Mouse (Mus musculus): ENCODE data around the gene Vps54. TPM values are rescaled to one million over a fixed set of nuclear protein-coding genes. Genes with fewer than 3 reads are reported as not detected.
"Not testable (repeated sequence)": the region's sequence is repeated elsewhere in the genome, so short reads cannot be mapped to it uniquely, and the experiment has no call there.

Gene Vps54
- total RNA-seq, 1 experiment from 2014 or later: 60.2 TPM

GRCm38 (mm10) chr11:21239763-21240509 lies 855 bp downstream of the Vps54 start:
- ATAC-seq (replicated peaks; ENCODE audit: low read depth, poor library complexity, severe bottlenecking): no peak

DNA sequence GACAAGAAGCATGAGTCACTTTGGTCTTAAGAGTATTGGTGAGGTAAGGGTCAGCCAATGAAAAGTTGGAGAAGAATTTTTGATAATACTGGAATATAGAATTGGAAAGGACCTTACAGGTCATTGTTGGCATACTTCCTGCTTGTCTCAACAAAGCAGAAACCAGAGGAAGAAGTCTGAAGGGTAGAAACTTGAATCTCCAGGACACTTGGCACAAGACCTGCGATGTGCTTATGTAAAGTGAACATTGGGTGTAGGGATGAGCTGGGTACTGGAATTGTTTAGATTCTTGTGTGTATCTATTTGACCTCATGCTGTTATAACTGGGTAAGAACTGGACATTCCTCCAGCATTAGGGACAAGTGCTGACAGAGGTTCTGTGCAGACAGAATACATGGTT lies 2.3 kb downstream of the Vps54 start:
- ATAC-seq (replicated peaks; ENCODE audit: low read depth, poor library complexity, severe bottlenecking): no peak

GRCm38 (mm10) chr11:21247203-21247865 lies 8.3 kb downstream of the Vps54 start:
- ATAC-seq (replicated peaks; ENCODE audit: low read depth, poor library complexity, severe bottlenecking): peak; percentile 60

DNA sequence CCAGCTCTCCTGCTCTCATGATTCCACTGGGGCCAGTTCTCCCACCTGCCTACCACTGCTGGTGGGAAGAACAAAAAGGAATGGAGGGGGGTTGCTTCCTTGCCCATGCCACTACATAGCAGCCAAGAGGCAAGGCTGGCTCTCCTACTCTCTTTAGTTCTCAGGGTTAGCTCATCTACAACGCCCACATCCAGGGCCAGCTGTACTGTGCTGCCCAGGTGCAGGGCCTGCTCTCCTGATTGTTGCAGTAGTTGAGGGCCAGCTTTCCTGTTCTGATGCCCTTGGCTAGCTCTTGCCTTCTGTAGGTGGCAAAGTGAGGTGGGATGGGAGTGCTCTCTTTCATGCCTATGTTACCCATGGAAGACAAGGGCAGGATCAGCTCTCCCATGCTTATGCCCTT lies 8.9 kb downstream of the Vps54 start:
- no peak for ATAC-seq (replicated peaks; ENCODE audit: low read depth, poor library complexity, severe bottlenecking)

DNA sequence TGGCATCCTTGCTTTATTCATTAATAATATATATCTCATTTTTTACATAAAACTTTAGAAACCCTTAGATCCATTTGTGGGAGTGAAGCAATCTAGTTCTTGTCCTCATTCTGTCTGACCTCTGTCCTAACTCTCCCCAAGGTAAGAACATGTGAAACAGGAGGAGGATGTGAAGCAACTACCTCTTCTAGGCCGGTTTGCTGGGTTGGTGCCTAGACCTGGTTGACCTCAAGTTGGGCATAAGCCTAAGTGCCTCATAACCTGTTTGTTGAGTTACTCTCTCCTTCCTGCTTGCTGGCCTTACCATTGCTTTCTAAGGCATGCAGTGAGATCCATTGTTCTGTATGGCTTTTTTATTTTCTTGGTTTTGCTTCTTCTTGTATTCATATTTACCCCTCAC lies 11.3 kb downstream of the Vps54 start:
- ATAC-seq (replicated peaks; ENCODE audit: low read depth, poor library complexity, severe bottlenecking): no peak

GRCm38 (mm10) chr11:21258611-21259010 lies 19.5 kb downstream of the Vps54 start:
- ATAC-seq (replicated peaks; ENCODE audit: low read depth, poor library complexity, severe bottlenecking): not testable (repeated sequence)

- peak; percentile 85 for ATAC-seq (replicated peaks; ENCODE audit: low read depth, poor library complexity, severe bottlenecking)
Observed at GRCm38 (mm10) chr11:21265423-21265822, 26.3 kb downstream of the Vps54 start.

- ATAC-seq (replicated peaks; ENCODE audit: low read depth, poor library complexity, severe bottlenecking): no peak
Observed at GRCm38 (mm10) chr11:21276151-21276550, 37.1 kb downstream of the Vps54 start.

DNA sequence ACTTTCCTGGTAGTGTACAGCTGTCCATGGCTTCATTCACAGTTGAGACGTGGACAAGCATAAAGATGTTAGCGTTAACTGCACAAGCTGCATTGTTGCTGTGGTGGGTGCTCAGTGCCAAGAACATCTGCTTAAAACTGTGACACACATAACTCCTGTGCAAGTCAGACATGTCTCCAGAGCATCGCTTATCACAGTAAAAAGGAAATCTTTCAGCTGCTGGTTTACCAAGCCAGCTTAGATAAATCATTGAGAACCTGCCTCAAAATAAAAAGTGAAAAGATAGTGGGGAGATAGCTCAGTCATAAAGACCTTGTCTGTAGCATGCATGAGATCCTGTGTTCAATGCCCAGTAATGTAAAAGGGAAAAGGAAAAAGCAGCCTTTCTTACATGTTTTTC lies 47.3 kb downstream of the Vps54 start:
- 0 out of 2 replicates have a peak, but pooled peaks have one; percentile 39 for ATAC-seq (replicated peaks; ENCODE audit: low read depth, poor library complexity, severe bottlenecking)

DNA sequence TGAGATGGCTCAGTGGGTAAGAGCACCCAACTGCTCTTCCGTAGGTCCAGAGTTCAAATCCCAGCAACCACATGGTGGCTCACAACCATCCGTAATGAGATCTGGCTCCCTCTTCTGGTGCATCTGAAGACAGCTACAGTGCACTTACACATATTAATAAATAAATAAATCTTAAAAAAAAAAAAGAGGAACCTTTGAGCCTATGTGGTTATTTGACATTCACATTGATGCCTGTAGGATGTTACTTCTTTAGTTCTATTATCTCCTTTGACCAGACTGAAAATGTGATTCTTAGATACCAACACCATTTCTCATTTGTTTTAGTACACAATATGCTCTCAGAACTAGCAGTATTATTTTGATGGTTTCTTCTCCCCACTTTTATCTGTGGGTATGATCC lies 49.1 kb downstream of the Vps54 start:
- ATAC-seq (replicated peaks; ENCODE audit: low read depth, poor library complexity, severe bottlenecking): peak; percentile 78

GRCm38 (mm10) chr11:21295486-21295885 lies 56.4 kb downstream of the Vps54 start:
- ATAC-seq (replicated peaks; ENCODE audit: low read depth, poor library complexity, severe bottlenecking): no peak

GRCm38 (mm10) chr11:21303619-21304018 lies 64.5 kb downstream of the Vps54 start:
- ATAC-seq (replicated peaks; ENCODE audit: low read depth, poor library complexity, severe bottlenecking): no peak

DNA sequence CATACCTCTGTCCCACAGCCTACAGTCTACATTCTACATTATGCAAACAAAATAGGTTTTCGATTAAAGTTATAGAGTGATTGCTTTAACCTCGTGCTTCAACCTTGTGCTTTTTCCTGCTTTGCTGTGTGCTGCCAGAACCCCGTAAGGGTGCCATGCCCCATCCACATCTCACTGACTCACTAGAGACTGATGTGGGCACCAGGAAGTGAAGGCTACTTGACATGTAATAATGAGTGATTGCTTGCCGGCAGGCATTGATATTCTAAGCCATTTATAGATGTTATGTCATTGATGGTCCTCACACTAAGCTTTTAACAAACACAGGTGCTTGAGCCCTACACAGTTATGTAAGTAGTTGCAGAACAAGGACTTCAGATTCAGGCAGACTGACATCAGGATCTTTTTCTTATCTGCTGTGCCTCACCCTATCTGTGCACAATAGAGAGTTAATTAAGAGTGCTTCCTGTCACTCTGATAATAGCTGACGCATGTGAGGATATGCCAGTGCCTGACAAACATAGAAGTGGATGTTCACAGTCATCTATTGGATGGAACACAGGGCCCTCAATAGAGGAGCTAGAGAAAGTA lies 68.1 kb downstream of the Vps54 start:
- no peak for ATAC-seq (replicated peaks; ENCODE audit: low read depth, poor library complexity, severe bottlenecking)

- ATAC-seq (replicated peaks; ENCODE audit: low read depth, poor library complexity, severe bottlenecking): peak; percentile 73; the same call in 1 of the 2 replicates
Observed at GRCm38 (mm10) chr11:21308119-21308518, 69.0 kb downstream of the Vps54 start.

DNA sequence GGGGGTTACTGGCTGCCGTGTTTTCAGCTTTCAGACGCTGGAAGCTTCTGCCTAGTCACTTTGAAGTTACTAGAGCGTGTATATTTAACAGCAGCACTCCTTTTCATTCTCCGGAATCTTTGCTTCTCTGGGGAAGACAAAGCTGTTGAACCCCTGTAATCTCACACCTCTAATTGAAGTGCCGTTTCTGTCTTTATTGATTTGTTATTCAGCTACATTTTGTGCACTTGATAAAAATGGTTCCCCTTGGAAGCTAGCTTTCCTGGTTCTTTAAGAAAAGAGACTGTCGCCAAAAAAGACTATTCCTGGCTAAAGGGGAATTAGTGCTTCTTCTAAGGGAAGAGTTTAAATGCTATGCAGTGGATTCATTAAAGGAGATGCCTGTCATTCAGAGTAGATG lies 70.4 kb downstream of the Vps54 start:
- ATAC-seq (replicated peaks; ENCODE audit: low read depth, poor library complexity, severe bottlenecking): no peak

GRCm38 (mm10) chr11:21313922-21314657 lies 75.0 kb downstream of the Vps54 start:
- ATAC-seq (replicated peaks; ENCODE audit: low read depth, poor library complexity, severe bottlenecking): no peak

DNA sequence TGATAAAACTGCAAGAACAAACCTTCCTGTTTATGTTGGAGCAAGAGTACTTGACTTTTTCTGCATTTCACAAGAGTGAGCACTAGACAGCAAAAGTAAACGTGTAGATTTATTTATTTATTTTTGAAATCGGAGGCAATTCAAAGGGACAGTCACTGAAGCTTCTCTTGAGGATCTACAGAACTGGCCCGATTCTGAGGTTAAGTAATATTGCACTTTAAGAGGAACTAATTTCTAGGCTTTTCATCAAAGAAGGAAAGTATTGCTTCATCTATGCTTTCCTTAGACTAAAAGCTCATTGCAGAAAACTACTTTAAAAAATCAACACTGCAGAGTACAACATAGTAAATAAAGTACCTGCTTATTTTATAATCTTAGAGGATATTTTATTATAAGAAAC lies 82.5 kb downstream of the Vps54 start:
- 0 out of 2 replicates have a peak, but pooled peaks have one; percentile 22 for ATAC-seq (replicated peaks; ENCODE audit: low read depth, poor library complexity, severe bottlenecking)

- 0 out of 2 replicates have a peak, but pooled peaks have one; percentile 36 for ATAC-seq (replicated peaks; ENCODE audit: low read depth, poor library complexity, severe bottlenecking)
Observed at GRCm38 (mm10) chr11:21322349-21322748, 83.3 kb downstream of the Vps54 start.

- ATAC-seq (replicated peaks; ENCODE audit: low read depth, poor library complexity, severe bottlenecking): no peak
Observed at GRCm38 (mm10) chr11:21325781-21326180, 86.7 kb downstream of the Vps54 start.

DNA sequence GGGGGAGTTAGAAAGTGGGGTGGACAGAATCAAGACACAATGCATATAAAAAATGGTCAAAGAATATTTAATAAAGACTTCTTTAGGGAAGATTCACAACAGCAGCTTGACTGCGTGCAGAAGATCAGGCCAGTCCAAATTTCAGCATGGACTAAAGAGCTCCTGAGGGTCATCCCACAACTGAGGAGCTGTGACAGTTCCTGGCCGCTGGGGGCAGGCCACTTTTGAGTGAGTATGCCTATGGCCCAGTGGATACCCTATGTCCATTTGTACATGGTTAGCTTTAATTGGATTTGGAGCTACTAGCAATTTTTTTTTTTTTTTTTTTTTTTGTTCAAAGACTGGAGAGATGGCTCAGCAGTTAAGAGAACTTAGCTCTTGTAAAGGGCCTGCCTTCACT lies 87.7 kb downstream of the Vps54 start:
- ATAC-seq (replicated peaks; ENCODE audit: low read depth, poor library complexity, severe bottlenecking): no peak

All from common myeloid progenitor, adult 5-6 weeks (primary cell).